Mouse (Mus musculus) embryonic fibroblast, embryonic 13.5 days (primary cell): ENCODE data around the gene Tmem117.

Source experiments
- CTCF ChIP-seq: IDR thresholded peaks from 2 replicates; pipeline ENCODE4 v1.5.1; 2011; ENCODE audit warnings: mild to moderate bottlenecking, control low read depth, low read length, moderate library complexity, borderline replicate concordance; ENCODE audit not compliant: insufficient read depth
- POLR2A ChIP-seq: IDR thresholded peaks from 2 replicates; pipeline ENCODE4 v1.6.1; 2011; ENCODE audit warnings: low read depth, mild to moderate bottlenecking, control low read depth, low read length, moderate library complexity

DNA sequence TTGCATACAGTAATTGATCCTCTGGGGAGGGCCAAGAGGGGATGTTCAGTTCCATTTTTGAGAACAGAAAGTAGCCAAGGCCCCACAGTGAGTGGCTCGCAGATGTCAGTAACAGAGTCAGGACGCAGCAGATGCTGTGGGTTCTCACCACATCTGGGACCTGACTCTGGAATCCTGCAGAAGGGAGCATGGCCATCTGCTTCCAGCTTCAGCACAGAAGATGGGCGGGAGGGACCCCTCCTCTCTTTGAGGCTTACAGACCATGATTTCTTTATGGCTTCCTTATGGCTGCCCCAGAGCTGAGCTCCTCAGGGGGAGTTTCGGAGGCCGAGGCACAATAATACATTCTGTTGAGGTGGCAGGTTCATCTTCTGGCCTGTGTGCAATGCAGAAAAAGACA, 182.5 kb downstream of the Tmem117 start:
- no peak for TF ChIP-seq POLR2A
- no peak for TF ChIP-seq CTCF
